Mouse (Mus musculus): Measurements from ENCODE around the gene Fancm.
"Not testable (repeated sequence)": the region's sequence is repeated elsewhere in the genome, so short reads cannot be mapped to it uniquely, and the experiment has no call there.

Fancm gene

DNA sequence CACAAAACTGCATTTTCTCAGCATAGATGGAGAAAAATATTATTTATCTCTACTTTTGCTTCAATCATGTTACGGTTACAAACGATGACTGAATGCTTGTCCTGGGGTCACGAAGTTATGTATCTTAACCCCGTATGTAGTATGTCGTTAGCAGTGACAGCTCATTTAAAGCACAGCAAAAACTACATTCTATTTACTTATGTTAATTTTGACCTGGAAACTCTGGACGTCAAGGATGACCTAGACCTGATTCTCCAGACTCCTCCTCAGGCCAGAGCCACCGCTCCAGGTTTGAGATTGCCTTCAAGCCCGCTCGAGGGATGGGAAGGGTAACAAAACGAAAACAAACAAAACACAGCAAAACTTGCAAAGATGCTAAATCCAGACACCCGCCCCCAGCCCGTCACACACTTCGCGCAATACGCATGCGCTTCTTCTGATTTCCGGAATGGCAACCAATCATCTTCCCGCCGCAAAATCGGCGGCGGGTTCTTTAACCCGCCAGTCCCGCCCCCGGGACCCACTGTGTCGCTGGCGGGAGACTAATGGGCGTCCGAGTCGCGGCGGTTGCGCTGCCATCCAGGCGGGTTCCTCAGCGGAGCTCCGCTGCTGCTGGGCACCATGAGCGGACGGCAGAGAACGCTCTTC, at the start of gene Fancm:
Gene Fancm (plus strand): TSS at position 519 of the 648 bp plus-strand sequence.
- peak; percentile 90 for DNase-seq

- DNase-seq, result no peak
These were observed 39.6 kb upstream of the Fancm start for GRCm38 (mm10) chr12:65035839-65036189.

GRCm38 (mm10) chr12:65036190-65036870, 39.1 kb upstream of the Fancm start, which contains the start of gene Prpf39:
TSS of gene Prpf39 (plus strand) at chr12:65036333.
- DNase-seq, result peak; percentile 92

DNA sequence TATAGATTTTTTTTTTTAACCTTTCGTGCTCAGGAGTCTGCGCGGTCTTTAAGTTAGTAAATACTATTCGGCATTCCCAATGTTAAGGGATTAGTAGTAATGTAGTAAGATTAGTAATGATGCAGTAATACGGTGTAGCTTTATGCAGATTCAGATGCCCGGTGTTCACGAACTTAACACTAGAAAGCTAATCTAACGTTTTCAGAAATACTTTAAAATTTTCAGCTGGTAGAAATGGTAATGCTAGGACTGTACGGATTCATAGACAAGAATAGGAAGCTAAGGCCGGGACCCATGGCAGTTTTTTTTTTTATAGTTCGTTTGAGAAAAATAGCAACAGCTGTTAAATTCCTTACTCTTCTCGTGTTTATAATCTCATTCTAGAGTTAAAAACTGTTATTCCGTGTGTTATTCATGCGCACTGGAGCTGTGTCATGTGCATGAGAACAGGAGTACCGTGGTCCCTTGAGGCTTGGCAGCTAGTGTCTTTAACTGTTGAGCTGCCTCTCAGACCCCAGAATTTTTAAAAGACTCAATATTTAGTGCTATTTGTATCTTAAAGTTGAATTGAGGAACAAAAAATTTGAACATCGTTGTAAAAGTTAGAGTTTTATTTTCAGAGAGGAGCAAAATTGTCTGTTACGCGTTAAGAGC, 38.4 kb upstream of the Fancm start:
- DNase-seq, result no peak

DNA sequence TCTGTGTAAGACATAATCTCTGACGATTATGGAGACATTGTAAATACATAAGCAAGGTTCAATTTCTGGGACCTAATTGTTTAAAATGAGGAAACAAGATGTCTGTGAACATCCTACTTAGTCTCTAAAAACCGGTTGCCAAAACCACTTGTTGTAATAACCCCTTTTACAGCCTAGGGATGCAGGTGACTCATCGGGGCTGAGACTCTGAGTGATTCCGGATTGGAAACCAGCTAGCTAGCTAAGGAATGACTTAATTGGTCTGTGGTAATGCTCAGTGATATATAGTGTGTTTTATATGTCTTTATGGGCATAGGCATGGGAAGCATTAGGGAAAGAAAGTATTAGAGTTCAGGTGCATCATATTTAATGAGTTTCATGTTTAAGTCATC, 37.9 kb upstream of the Fancm start:
- DNase-seq, result no peak

DNA sequence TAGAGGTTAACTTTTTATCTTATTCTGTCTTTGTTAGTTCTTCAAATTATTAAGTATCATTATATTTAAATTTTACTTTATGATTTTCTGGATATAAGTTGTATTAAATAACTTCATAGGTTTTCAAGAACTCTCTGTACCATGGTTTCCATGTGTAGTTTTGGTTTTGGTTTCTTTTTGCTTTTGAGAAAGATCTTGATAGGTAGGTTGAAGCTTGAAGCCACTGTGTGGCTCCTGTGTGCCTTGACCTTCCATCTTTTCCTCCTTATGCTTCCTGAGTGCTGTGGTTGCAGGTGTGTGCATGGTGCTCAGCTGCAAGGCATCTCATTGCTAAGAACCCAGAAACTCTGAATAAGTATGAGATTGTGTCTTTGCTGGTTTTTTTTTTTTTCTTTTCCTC, 26.6 kb upstream of the Fancm start:
- DNase-seq, result no peak

DNA sequence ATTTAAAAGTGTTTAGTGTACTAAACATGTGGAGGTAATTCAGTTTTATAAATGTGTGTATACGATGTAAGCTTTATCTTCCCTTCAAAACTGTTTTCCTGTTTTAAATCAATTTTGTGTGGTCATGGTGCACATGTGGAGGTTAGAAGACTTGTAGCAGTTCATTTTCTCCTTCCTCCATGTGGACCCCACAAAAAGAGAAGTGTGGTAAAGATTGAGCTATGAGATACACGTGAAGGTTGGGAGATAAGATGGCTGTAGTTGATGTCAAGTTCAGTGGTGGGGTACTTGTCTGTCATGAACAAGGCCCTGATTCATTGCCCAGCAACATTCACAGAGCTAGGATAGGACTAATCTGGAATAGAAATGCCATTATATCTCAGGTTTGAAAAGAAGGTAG, 17.2 kb upstream of the Fancm start:
- DNase-seq, result no peak

DNA sequence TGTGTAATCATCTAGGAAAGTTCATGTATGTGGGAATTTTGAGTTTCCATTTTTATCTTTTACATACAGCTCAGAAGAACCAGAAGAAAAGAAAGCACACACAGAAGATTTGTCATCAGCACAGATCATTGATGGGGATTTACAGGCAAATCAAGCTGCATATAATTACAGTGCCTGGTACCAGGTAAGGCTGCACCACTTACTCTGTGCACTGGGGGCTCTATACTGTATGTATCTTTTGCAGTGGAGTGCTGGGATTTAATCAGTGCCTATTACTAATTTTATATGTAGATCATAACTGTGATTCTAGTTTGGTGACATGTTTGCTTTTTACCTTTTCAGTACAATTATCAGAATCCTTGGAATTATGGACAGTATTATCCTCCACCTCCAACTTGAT, 14.3 kb upstream of the Fancm start:
- no peak for DNase-seq

DNA sequence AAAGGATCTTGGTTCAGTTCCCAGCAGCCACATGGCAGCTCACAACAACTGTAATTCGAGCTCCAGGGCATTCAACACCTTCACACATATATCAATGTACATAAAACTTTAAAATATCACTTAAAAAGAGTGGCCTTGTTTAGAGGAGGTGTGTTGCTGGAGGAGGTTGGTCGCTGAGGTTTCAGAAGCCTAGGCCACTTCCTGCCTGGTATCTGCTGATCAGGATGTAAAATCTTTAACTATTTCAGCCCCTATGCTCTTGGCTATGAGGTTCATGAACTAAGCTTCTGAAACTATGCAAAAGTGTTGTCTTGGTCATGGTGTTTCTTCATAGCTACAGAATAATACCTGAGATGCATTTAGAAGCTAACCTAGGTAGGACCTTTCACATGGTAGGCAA, 10.2 kb upstream of the Fancm start:
- DNase-seq, result peak; percentile 25

GRCm38 (mm10) chr12:65066234-65066633, 9.2 kb upstream of the Fancm start:
- DNase-seq, result no peak

GRCm38 (mm10) chr12:65068409-65068808, 7.0 kb upstream of the Fancm start:
- no peak for DNase-seq

- DNase-seq, result no peak
These were observed 2.3 kb upstream of the Fancm start for GRCm38 (mm10) chr12:65072911-65073610.

DNA sequence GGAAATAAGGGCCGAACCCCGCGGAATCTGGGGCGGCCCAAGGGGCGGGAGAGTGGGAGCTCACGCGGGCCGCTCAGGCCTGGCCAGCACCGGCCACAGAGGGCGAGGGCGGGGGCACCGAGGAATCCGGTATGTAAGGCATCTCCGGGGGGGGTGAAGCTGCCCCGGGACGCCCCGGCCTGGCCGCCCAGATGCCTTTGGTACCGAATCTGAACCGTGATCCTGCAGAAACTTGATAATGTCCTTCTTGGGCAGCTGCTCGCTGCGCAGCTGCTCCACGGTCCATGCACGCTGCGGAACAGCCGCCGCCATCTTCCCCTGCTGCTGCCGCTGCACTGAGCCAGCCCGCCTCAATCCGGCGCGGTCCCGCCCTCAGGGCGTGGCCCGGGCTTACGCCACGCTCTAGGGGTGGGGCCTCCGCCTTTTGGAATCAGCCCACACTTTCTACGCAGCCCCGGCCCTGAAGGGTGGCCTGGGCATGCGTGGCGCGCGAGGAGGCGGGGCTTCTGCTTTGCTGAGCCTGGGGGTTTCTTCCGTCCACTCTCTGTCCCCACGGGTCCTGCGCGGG, 1.7 kb upstream of the Fancm start, which contains the start of gene Fkbp3:
Gene Fkbp3 (minus strand): TSS at position 397 of the 568 bp plus-strand sequence.
- DNase-seq, result peak; percentile 98

GRCm38 (mm10) chr12:65074651-65075050, 752 bp upstream of the Fancm start:
- no peak for DNase-seq

DNA sequence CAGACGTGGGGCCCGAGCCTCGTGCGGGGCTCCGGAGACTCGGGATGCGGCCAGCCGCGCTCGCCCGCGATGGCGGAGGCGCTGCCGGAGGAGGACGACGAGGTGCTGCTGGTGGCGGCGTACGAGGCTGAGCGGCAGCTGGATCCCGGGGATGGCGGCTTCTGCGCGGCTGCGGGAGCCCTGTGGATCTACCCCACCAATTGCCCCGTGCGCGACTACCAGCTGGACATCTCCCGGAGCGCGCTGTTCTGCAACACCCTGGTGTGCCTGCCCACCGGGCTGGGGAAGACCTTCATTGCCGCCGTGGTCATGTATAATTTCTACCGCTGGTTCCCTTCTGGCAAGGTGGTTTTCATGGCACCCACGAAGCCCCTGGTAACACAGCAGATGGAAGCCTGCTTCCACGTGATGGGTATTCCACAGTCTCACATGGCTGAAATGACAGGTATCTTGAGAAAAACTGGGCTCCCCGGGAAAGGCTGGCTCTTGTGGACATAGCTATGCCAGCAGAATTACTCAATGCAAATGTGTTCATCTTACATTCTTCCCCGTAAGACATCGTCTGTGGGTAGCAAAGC, 419 bp downstream of the Fancm start:
- DNase-seq, result no peak

DNA sequence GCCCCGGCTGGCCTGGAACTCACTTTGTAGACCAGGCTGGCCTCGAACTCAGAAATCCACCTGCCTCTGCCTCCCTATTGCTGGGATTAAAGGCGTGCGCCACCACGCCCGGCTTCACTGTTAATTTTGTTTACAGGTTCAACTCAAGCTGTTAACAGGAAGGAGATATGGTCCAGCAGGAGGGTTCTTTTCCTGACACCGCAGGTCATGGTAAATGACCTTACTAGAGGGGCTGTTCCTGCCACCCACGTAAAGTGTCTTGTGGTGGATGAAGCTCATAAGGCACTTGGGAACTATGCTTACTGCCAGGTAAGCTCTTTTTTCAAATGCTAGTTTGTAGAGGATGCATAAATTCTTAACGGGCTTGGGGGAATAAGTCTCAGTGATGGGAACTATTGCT, 1.5 kb downstream of the Fancm start:
- no peak for DNase-seq

DNA sequence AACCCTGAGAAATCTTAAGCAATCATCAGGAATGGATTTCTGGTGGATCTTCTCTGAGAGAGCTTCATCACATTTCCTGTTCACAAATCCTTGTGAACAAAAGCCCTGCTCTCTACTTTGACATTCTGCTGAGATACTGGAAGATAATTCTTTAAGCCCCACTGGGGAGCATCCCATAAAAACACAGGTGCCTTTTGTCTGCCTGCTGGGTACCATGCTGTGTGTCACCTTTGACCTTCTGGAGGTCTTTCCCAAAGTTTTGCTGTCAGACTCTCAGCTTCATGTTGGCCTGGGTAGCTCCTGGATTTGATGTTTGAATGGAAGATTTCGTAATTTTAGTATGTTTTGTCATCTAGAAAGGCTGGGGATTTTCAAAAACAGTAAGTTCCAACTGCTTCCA, 33.3 kb downstream of the Fancm start:
- DNase-seq, result no peak

DNA sequence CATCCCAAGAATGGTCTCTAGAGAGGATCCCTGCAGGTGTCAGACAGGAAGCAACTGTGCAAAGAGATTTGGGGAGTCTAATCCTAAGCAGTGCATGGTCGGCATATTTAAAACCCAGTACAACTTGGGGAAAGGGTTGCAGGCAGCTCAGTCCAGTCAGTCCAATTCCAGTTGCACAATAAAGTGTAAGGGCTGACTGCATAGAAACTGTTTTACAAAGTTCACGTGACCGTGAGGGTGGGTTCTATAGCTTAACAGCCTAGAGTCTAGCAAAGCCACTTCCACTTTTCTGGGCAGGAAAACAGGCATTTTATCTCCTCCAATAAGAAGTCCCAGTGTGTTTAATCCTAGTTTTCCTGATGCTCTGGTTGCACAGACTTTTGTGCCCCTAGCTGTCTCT, 36.1 kb downstream of the Fancm start:
- no peak for DNase-seq

GRCm38 (mm10) chr12:65112811-65113210, 37.4 kb downstream of the Fancm start:
- no peak for DNase-seq

DNA sequence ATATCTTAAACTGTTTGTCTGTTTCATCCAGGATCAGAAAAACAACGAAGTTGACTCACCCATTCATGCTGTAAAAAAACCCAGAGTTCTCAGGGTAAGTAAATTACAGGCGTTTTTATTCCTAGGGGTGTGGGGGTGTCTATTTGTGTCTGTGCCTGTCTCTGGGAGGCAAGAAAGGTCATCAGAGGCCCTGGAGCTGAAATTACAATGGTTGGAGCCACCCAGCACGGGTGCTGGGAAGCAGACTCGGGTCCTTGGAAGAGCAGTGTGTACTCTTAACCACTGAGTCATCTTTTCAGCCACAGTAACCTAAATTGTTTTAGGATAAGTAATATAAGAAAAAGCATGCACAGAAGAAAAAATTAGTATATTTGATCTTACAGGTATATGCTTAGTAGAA, 38.5 kb downstream of the Fancm start:
- no peak for DNase-seq

- DNase-seq, result not testable (repeated sequence)
These were observed 39.6 kb downstream of the Fancm start for GRCm38 (mm10) chr12:65114978-65115377.

GRCm38 (mm10) chr12:65118968-65119367, 43.6 kb downstream of the Fancm start:
- DNase-seq, result no peak

- DNase-seq, result no peak
These were observed 44.0 kb downstream of the Fancm start for GRCm38 (mm10) chr12:65119451-65119850.

Measured in thymus, postnatal 25 days (tissue).